Mouse (Mus musculus): ENCODE data around the gene Mex3a. TPM values are rescaled to one million over a fixed set of nuclear protein-coding genes. Genes with fewer than 3 reads are reported as not detected.
"Not testable (repeated sequence)": the region's sequence is repeated elsewhere in the genome, so short reads cannot be mapped to it uniquely, and the experiment has no call there.

Mex3a gene
- polyA plus RNA-seq, 1 experiment, result 22.0 TPM

- no peak within 1 kb of the TSS for H3K4me3 ChIP-seq (ENCODE audit: control insufficient read depth, insufficient read depth, low read length)
- H3K4me1 ChIP-seq (replicated peaks; ENCODE audit: control insufficient read depth, insufficient read depth, low read length), result peaks cover 5% of the 10 kb centered on the region
- WGBS, result 91% methylated on average over 3 of the region's 3 CpGs
- H3K36me3 ChIP-seq (ENCODE audit: control insufficient read depth, insufficient read depth, low read length), result no peaks in the 10 kb centered on the region
- no peak for TF ChIP-seq POLR2A (IDR thresholded peaks at IDR 0.05; ENCODE audit: control insufficient read depth, extremely low read depth, insufficient read depth, low read length, poor library complexity)
- no peak for TF ChIP-seq CTCF (IDR thresholded peaks at IDR 0.05; ENCODE audit: borderline replicate concordance, control insufficient read depth, extremely low read depth, insufficient read depth, low read length, poor library complexity)
- no peaks in the 10 kb centered on the region for H3K27me3 ChIP-seq (ENCODE audit: control insufficient read depth, insufficient read depth, low read length)
- no peak within 1 kb of the TSS for H3K27ac ChIP-seq (ENCODE audit: control insufficient read depth, insufficient read depth, low read length)
- DNase-seq, result no peak
Observed at GRCm38 (mm10) chr3:88575540-88575939, 43.3 kb downstream of the Mex3a start, which contains the start of gene Ssr2. TSS of gene Ssr2 (plus strand) at chr3:88575876.

- H3K4me3 ChIP-seq (ENCODE audit: control insufficient read depth, insufficient read depth, low read length); H3K36me3 ChIP-seq (ENCODE audit: control insufficient read depth, insufficient read depth, low read length); H3K27me3 ChIP-seq (ENCODE audit: control insufficient read depth, insufficient read depth, low read length); DNase-seq; H3K4me1 ChIP-seq (replicated peaks; ENCODE audit: control insufficient read depth, insufficient read depth, low read length); H3K27ac ChIP-seq (ENCODE audit: control insufficient read depth, insufficient read depth, low read length): not testable (repeated sequence)
- 92% methylated on average over 5 of the region's 5 CpGs for WGBS
Observed at GRCm38 (mm10) chr3:88577846-88578245, 45.7 kb downstream of the Mex3a start.

GRCm38 (mm10) chr3:88578498-88579424 lies 46.6 kb downstream of the Mex3a start:
- Histone ChIP-seq H3K27ac (ENCODE audit: control insufficient read depth, insufficient read depth, low read length) (no peak overlapping the region), H3K4me1 (replicated peaks; ENCODE audit: control insufficient read depth, insufficient read depth, low read length) (peaks cover 5% of the 10 kb centered on the region), H3K4me3 (ENCODE audit: control insufficient read depth, insufficient read depth, low read length) (no peak overlapping the region), H3K36me3 (ENCODE audit: control insufficient read depth, insufficient read depth, low read length) (no peaks in the 10 kb centered on the region; the same call in 1 of the 2 replicates), H3K27me3 (ENCODE audit: control insufficient read depth, insufficient read depth, low read length) (no peaks in the 10 kb centered on the region)
- WGBS, result 48% methylated on average over 8 of the region's 8 CpGs
- no peak for TF ChIP-seq CTCF (IDR thresholded peaks at IDR 0.05; ENCODE audit: borderline replicate concordance, control insufficient read depth, extremely low read depth, insufficient read depth, low read length, poor library complexity)
- TF ChIP-seq POLR2A (IDR thresholded peaks at IDR 0.05; ENCODE audit: control insufficient read depth, extremely low read depth, insufficient read depth, low read length, poor library complexity), result no peak
- no peak for DNase-seq

GRCm38 (mm10) chr3:88579454-88580117 lies 47.4 kb downstream of the Mex3a start:
- under 1% methylated on average over 34 of the region's 34 CpGs for WGBS
- TF ChIP-seq CTCF (IDR thresholded peaks at IDR 0.05; ENCODE audit: borderline replicate concordance, control insufficient read depth, extremely low read depth, insufficient read depth, low read length, poor library complexity), result peak; percentile 47; the same call in 1 of the 2 replicates
- TF ChIP-seq POLR2A (IDR thresholded peaks at IDR 0.05; ENCODE audit: control insufficient read depth, extremely low read depth, insufficient read depth, low read length, poor library complexity), result peak; percentile 45; the same call in 1 of the 2 replicates
- Histone ChIP-seq H3K27ac (ENCODE audit: control insufficient read depth, insufficient read depth, low read length) (no peak overlapping the region), H3K27me3 (ENCODE audit: control insufficient read depth, insufficient read depth, low read length) (no peaks in the 10 kb centered on the region), H3K4me1 (replicated peaks; ENCODE audit: control insufficient read depth, insufficient read depth, low read length) (peaks cover 5% of the 10 kb centered on the region), H3K4me3 (ENCODE audit: control insufficient read depth, insufficient read depth, low read length) (peak overlapping the region; percentile 96), H3K36me3 (ENCODE audit: control insufficient read depth, insufficient read depth, low read length) (no peaks in the 10 kb centered on the region; the same call in 1 of the 2 replicates)
- DNase-seq, result peak; percentile 71

GRCm38 (mm10) chr3:88585769-88586168 lies 53.6 kb downstream of the Mex3a start:
- peaks cover 34% of the 10 kb centered on the region for H3K36me3 ChIP-seq (ENCODE audit: control insufficient read depth, insufficient read depth, low read length)

GRCm38 (mm10) chr3:88586640-88587039 lies 54.4 kb downstream of the Mex3a start:
- Histone ChIP-seq H3K36me3 (ENCODE audit: control insufficient read depth, insufficient read depth, low read length) (peaks cover 34% of the 10 kb centered on the region), H3K27ac (ENCODE audit: control insufficient read depth, insufficient read depth, low read length) (no peak overlapping the region), H3K4me3 (ENCODE audit: control insufficient read depth, insufficient read depth, low read length) (no peak overlapping the region), H3K27me3 (ENCODE audit: control insufficient read depth, insufficient read depth, low read length) (no peaks in the 10 kb centered on the region), H3K4me1 (replicated peaks; ENCODE audit: control insufficient read depth, insufficient read depth, low read length) (no peaks in the 10 kb centered on the region)
- no peak for TF ChIP-seq CTCF (IDR thresholded peaks at IDR 0.05; ENCODE audit: borderline replicate concordance, control insufficient read depth, extremely low read depth, insufficient read depth, low read length, poor library complexity)
- no peak for TF ChIP-seq POLR2A (IDR thresholded peaks at IDR 0.05; ENCODE audit: control insufficient read depth, extremely low read depth, insufficient read depth, low read length, poor library complexity)
- WGBS, result 95% methylated on average over 5 of the region's 5 CpGs
- no peak for DNase-seq

More at GRCm38 (mm10) chr3:88585769-88586168, 53.6 kb downstream of the Mex3a start:
- WGBS, result 96% methylated on average over 6 of the region's 6 CpGs
- no peak for DNase-seq
- no peak overlapping the region for H3K27ac ChIP-seq (ENCODE audit: control insufficient read depth, insufficient read depth, low read length)
- no peaks in the 10 kb centered on the region for H3K4me1 ChIP-seq (replicated peaks; ENCODE audit: control insufficient read depth, insufficient read depth, low read length)
- H3K4me3 ChIP-seq (ENCODE audit: control insufficient read depth, insufficient read depth, low read length), result no peak overlapping the region
- H3K27me3 ChIP-seq (ENCODE audit: control insufficient read depth, insufficient read depth, low read length), result no peaks in the 10 kb centered on the region
- no peak for TF ChIP-seq CTCF (IDR thresholded peaks at IDR 0.05; ENCODE audit: borderline replicate concordance, control insufficient read depth, extremely low read depth, insufficient read depth, low read length, poor library complexity)
- TF ChIP-seq POLR2A (IDR thresholded peaks at IDR 0.05; ENCODE audit: control insufficient read depth, extremely low read depth, insufficient read depth, low read length, poor library complexity), result no peak
